Mouse (Mus musculus): ENCODE measurements at regions not wholly inside any gene's neighbourhood (a gene's known extent, or its start where the extent isn't known, plus 50 kb on each side); places are given as distances from the start of the nearest gene placed in this dataset.

- ATAC-seq (ENCODE audit: insufficient number of reproducible peaks, insufficient read depth, low FRiP score, low TSS enrichment, low read depth): no peak
- H3K4me2 ChIP-seq: no peak overlapping the region
- no peaks in the 10 kb centered on the region for H3K4me1 ChIP-seq
- no peak overlapping the region for H3K27ac ChIP-seq
- H3K9ac ChIP-seq: no peak overlapping the region
- no peaks in the 10 kb centered on the region for H3K9me3 ChIP-seq
- H3K27me3 ChIP-seq: no peaks in the 10 kb centered on the region
- H3K36me3 ChIP-seq: no peaks in the 10 kb centered on the region
- no peak overlapping the region for H3K4me3 ChIP-seq
- 54% methylated on average over 10 of the region's 10 CpGs for WGBS
Observed at GRCm38 (mm10) chr9:47471767-47472420, 58.1 kb upstream of the Cadm1 start.

GRCm38 (mm10) chr9:47473776-47474365 is 56.1 kb upstream of the Cadm1 start:
- Histone ChIP-seq H3K27me3 (no peaks in the 10 kb centered on the region), H3K4me3 (no peak overlapping the region), H3K9me3 (no peaks in the 10 kb centered on the region), H3K9ac (no peak overlapping the region), H3K36me3 (no peaks in the 10 kb centered on the region), H3K4me2 (no peak overlapping the region), H3K27ac (no peak overlapping the region), H3K4me1 (no peaks in the 10 kb centered on the region)
- WGBS: 91% methylated on average over 5 of the region's 5 CpGs
- ATAC-seq (ENCODE audit: insufficient number of reproducible peaks, insufficient read depth, low FRiP score, low TSS enrichment, low read depth): no peak

- H3K36me3 ChIP-seq: no peaks in the 10 kb centered on the region
- ATAC-seq (ENCODE audit: insufficient number of reproducible peaks, insufficient read depth, low FRiP score, low TSS enrichment, low read depth): no peak
- no peaks in the 10 kb centered on the region for H3K9me3 ChIP-seq
- no peak overlapping the region for H3K9ac ChIP-seq
- no peak overlapping the region for H3K4me2 ChIP-seq
- no peaks in the 10 kb centered on the region for H3K27me3 ChIP-seq
- H3K4me1 ChIP-seq: no peaks in the 10 kb centered on the region
- no peak overlapping the region for H3K27ac ChIP-seq
- no peak overlapping the region for H3K4me3 ChIP-seq
- 49% methylated on average over 5 of the region's 5 CpGs for WGBS
Observed at GRCm38 (mm10) chr9:47474776-47475175, 55.2 kb upstream of the Cadm1 start.

GRCm38 (mm10) chr9:47477889-47478288 is 52.1 kb upstream of the Cadm1 start:
- WGBS: 91% methylated on average over 2 of the region's 2 CpGs

More at GRCm38 (mm10) chr9:47477889-47478288, 52.1 kb upstream of the Cadm1 start:
- no peaks in the 10 kb centered on the region for H3K4me1 ChIP-seq
- H3K4me2 ChIP-seq: no peak overlapping the region
- H3K27ac ChIP-seq: no peak overlapping the region
- no peak overlapping the region for H3K9ac ChIP-seq
- H3K27me3 ChIP-seq: no peaks in the 10 kb centered on the region
- no peaks in the 10 kb centered on the region for H3K36me3 ChIP-seq
- no peaks in the 10 kb centered on the region for H3K9me3 ChIP-seq
- no peak for ATAC-seq (ENCODE audit: insufficient number of reproducible peaks, insufficient read depth, low FRiP score, low TSS enrichment, low read depth)
- no peak overlapping the region for H3K4me3 ChIP-seq

All from embryonic facial prominence, embryonic 13.5 days (tissue).